Mouse (Mus musculus) cerebellum, adult 2 months (tissue): ENCODE measurements at regions not wholly inside any gene's neighbourhood (a gene's known extent, or its start where the extent isn't known, plus 50 kb on each side); places are given as distances from the start of the nearest gene placed in this dataset.

Experiments used
- DNase-seq, 2 experiments: peaks; one replicate each; pipeline ENCODE4 v3.0.0; 2021
- H3K27ac ChIP-seq: fragments of 200-500 bp; 2 replicates; pipeline ENCODE4 v1.5.1; 2012; ENCODE audit warnings: low read length, control low read depth, inconsistent platforms; ENCODE audit not compliant: insufficient read depth
- H3K27me3 ChIP-seq: fragments of 200-500 bp; 2 replicates; pipeline ENCODE4 v1.6.1; 2012; ENCODE audit warnings: inconsistent platforms, mild to moderate bottlenecking, low read length, moderate library complexity; ENCODE audit not compliant: control insufficient read depth, insufficient read depth
- H3K4me1 ChIP-seq: fragments of 200-500 bp; 2 replicates; pipeline ENCODE4 v1.6.1; 2011; ENCODE audit warnings: low read length; ENCODE audit not compliant: control insufficient read depth, insufficient read depth
- H3K4me3 ChIP-seq: fragments of 200-500 bp; replicated peaks from 2 replicates; pipeline ENCODE3; 2011; ENCODE audit warnings: mild to moderate bottlenecking, low read depth, low read length, control low read depth; ENCODE audit not compliant: insufficient read depth
- CTCF ChIP-seq: fragments of 200-500 bp; IDR thresholded peaks from 2 replicates; pipeline ENCODE4 v1.5.1; 2011; ENCODE audit warnings: low read depth, mild to moderate bottlenecking, control low read depth, low read length, moderate library complexity, borderline replicate concordance; ENCODE audit not compliant: insufficient read depth
- POLR2A ChIP-seq: fragments of 200-500 bp; IDR thresholded peaks from 2 replicates; pipeline ENCODE4 v1.6.1; 2011; ENCODE audit warnings: low read length, control low read depth, borderline replicate concordance; ENCODE audit not compliant: insufficient read depth
- WGBS: fragments of 180-500 bp; shearing (Covaris S2); methylation state at CpG from one replicate; pipeline ENCODE4 v1.1.7; 2018; 5-methylcytosine and 5-hydroxymethylcytosine counted together

DNA sequence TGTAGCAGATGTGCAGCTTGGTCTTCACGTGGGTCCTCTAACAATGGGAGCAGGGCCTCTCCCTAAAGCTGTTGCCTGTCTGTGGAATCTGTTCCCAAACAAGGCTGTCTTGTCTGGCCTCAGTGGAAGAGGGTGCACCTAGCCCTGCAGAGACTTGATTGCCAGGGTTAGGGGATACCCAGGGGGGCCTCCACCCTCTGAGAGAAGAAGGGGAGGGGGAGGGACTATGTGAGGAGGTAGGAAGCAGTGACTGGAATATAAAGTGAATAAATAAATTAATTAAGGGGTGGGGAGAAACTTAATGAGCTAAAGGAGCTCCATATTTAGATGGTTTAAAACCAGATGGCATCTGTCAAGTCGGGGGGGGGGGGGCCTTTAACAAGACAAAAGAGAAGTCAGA lies 185.9 kb upstream of the Far2 start:
- no peak overlapping the region for H3K27ac ChIP-seq
- no peak for DNase-seq
- 37% methylated on average over 2 of the region's 2 CpGs for WGBS
- TF ChIP-seq CTCF (no peak), POLR2A (no peak)
- H3K4me3 ChIP-seq = no peak overlapping the region
- H3K27me3 ChIP-seq = no peaks in the 10 kb centered on the region
- H3K4me1 ChIP-seq = no peaks in the 10 kb centered on the region

DNA sequence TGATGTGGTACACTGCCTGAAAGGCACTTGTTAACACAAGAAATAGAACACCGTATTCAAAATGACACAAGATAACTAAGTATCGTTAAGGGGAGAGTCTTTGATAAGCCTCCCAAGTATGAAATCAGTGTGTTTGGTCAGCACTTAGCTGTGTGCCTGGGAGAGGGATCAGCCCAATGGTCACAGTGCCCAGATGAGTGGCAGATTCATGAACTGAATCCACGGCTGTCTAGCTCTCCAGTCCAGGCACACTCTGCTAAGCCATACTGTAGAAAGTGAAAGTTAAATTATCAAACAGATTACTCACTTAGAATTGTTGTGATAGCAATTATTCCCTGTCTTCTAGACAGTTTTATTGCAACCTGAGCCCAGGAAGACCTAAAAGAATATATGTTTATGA lies 176.0 kb upstream of the Far2 start:
- no peak overlapping the region for H3K4me3 ChIP-seq
- H3K27me3 ChIP-seq = no peaks in the 10 kb centered on the region
- TF ChIP-seq POLR2A (no peak), CTCF (no peak)
- 80% methylated on average over 3 of the region's 3 CpGs for WGBS
- H3K27ac ChIP-seq = no peak overlapping the region
- no peaks in the 10 kb centered on the region for H3K4me1 ChIP-seq
- DNase-seq = no peak

DNA sequence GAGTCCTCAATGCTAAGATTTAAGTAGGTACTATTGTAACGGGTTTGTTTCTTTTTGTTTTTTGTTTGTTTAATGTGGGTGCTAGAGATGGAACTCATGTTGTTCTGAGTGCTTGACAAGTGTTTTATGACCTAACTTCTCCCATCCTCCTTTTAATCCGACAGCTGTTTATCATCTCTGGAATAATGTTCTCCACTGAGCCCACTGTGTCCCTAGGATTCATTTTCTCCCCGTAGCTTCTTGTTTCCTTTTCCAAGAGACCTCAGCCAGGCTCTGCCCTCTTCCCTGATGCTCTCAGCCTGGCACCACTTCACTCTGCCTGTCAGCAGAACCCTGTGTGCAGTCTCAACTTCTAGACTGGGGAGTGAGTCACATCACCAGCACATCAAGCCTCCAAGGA lies 173.9 kb upstream of the Far2 start:
- Histone ChIP-seq H3K27ac (no peak overlapping the region), H3K27me3 (no peaks in the 10 kb centered on the region), H3K4me3 (no peak overlapping the region), H3K4me1 (no peaks in the 10 kb centered on the region)
- WGBS = 63% methylated on average over 3 of the region's 3 CpGs
- no peak for TF ChIP-seq POLR2A
- TF ChIP-seq CTCF = no peak
- DNase-seq = no peak

DNA sequence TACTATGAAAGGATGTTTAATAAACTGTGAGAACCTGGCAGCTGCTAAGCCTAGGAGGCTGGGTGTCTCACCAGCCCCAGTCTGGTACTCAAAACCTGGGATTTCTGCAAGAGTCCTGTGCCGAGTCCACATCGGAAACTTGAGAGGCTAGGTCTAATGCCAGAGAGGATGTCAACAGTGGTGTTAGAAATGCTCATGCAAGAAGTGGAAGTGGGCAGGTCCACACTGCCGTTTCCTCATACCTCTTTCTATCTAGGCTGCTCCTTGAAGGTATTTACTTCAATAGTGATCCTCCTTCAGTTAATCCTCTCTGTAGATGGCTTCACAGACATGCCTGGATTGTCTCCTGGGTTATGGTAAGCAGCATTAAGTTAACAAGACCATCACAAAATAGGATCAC lies 168.6 kb upstream of the Far2 start:
- DNase-seq = no peak
- Histone ChIP-seq H3K4me3 (no peak overlapping the region), H3K27ac (no peak overlapping the region), H3K27me3 (no peaks in the 10 kb centered on the region), H3K4me1 (no peaks in the 10 kb centered on the region)
- no peak for TF ChIP-seq POLR2A
- TF ChIP-seq CTCF = no peak
- 88% methylated on average over 3 of the region's 3 CpGs for WGBS

DNA sequence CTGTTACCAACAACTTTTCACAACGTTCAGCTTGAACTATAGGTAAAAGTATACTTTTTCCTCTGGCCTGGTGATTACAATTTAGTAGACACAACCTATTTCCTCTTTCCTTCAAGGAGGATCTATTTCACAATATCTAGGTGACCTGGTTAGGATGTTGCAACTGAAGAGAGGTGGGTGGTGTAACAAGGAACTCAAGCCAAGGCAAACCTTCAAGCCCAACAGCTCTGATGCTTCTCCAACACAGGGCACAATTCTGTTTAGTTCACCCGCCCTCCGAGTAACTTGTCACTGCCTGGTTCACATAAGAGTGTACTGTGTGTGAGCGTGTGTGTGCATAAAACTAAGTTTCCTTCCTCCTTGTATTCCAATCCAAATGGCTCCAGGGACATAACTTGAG lies 161.2 kb upstream of the Far2 start:
- no peak overlapping the region for H3K4me3 ChIP-seq
- no peak for DNase-seq
- 89% methylated on average over 4 of the region's 4 CpGs for WGBS
- H3K4me1 ChIP-seq = no peaks in the 10 kb centered on the region
- H3K27ac ChIP-seq = no peak overlapping the region
- no peaks in the 10 kb centered on the region for H3K27me3 ChIP-seq
- TF ChIP-seq CTCF (no peak), POLR2A (no peak)

DNA sequence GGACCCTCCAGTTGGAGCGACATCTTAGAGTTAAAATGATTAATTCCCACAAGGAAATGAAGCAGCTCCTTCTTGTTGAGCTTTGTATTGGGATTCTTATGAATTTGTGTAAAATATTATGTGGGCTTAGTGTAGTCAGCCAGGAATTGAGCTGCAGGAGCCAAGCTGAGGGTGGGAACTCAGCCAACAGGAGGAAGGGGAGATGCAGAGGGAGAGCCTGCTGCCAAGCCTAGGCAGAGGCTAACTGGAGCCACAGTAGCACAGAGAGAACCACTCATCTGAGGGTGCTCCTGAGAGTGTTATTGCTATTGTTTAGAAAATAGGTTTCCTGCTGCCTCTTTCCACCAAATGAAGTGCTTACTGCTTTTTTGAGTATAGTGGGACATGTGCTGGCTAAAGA lies 127.4 kb upstream of the Far2 start:
- TF ChIP-seq CTCF (no peak), POLR2A (no peak)
- Histone ChIP-seq H3K27me3 (no peaks in the 10 kb centered on the region), H3K27ac (no peak overlapping the region), H3K4me3 (no peak overlapping the region), H3K4me1 (no peaks in the 10 kb centered on the region)
- DNase-seq = no peak
- 28% methylated on average over 1 of the region's 1 CpGs for WGBS

DNA sequence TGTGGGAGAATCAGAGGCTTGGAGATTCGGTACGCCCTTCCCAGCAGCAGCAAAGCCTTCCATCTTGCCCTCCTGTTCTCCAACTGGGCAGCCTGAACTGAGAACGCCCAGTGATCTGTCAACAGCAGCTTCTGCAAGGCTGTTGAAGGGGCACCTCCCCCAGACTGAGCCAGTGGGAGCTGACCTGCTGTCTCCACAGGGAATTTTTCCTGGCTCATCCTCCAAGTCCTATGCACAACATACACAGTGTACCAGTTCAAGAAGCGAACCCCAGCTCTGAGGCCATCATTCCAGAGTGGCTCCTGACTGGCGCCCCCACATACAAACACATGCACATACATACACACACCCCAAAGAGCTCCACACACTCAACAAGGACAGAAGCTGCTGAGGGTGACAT lies 126.0 kb upstream of the Far2 start:
- H3K4me3 ChIP-seq = no peak overlapping the region
- no peak for DNase-seq
- no peak overlapping the region for H3K27ac ChIP-seq
- H3K4me1 ChIP-seq = no peaks in the 10 kb centered on the region
- TF ChIP-seq POLR2A (no peak), CTCF (no peak)
- H3K27me3 ChIP-seq = no peaks in the 10 kb centered on the region
- 47% methylated on average over 5 of the region's 5 CpGs for WGBS

DNA sequence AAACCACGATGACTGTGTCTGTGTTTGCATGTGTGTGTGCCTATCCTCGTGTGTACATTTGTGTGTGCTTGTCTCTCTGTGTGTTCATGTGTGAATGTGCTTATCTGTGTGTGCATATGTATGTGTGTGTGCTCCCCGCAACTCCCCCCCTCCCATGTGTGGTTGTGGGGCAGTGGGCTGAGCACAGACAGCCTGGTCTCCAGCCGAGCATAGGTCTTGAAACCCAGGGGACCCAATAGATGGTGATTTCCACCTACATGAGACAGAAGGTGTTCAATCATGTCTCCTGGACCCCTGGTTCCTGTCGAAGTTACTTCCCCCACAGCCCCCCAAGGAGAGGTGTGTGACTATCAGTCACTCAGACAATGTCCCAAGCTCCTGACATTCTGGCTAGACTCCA lies 124.6 kb upstream of the Far2 start:
- 84% methylated on average over 5 of the region's 5 CpGs for WGBS
- no peak for DNase-seq
- Histone ChIP-seq H3K4me3 (no peak overlapping the region), H3K27me3 (no peaks in the 10 kb centered on the region), H3K4me1 (no peaks in the 10 kb centered on the region), H3K27ac (no peak overlapping the region)
- no peak for TF ChIP-seq CTCF
- no peak for TF ChIP-seq POLR2A

DNA sequence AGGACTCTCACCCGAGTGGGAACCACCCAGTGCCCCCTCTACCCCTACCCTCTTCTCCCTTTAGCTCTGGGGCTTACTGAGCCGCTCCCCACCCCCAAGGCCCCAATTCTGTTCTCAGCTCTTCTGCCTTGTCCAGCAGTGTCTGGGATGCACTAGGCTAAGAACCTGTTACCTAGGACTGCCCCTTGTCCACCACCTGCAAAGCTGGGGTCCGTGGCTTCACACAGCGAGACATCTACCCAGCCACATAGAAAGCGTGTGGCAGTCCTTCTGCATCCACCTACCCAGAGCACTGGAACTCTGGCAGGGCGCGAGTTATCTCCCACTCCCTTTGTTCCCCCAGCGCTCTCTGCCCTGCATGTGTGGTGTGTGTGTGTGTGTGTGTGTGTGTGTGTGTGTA lies 123.8 kb upstream of the Far2 start:
- WGBS = 90% methylated on average over 8 of the region's 8 CpGs
- H3K4me3 ChIP-seq = no peak overlapping the region
- H3K4me1 ChIP-seq = no peaks in the 10 kb centered on the region
- no peak for DNase-seq
- H3K27me3 ChIP-seq = no peaks in the 10 kb centered on the region
- no peak for TF ChIP-seq POLR2A
- no peak for TF ChIP-seq CTCF
- H3K27ac ChIP-seq = no peak overlapping the region
